Mouse (Mus musculus): ENCODE results near the gene BC004004. TPM values are rescaled to one million over a fixed set of nuclear protein-coding genes. Genes with fewer than 3 reads are reported as not detected.
"Not testable (repeated sequence)": the region's sequence is repeated elsewhere in the genome, so short reads cannot be mapped to it uniquely, and the experiment has no call there.

Gene BC004004
- total RNA-seq, 2 experiments from 2014 or later: 78.9 to 81.5 TPM

GRCm38 (mm10) chr17:29263840-29264633, 4.6 kb upstream of the BC004004 start, which contains the start of gene Ppil1:
TSS of gene Ppil1 (minus strand) at chr17:29264186.
- no peak for TF ChIP-seq CTCF (conservative IDR thresholded peaks at IDR 0.05)
- peak within 1 kb of the TSS; percentile 92 for H3K27ac ChIP-seq
- DNase-seq (ENCODE audit: low spot score in 2 of 2): peak; percentile 71 to 72
- H3K4me3 ChIP-seq: peak within 1 kb of the TSS; percentile 87

GRCm38 (mm10) chr17:29264760-29265159, 3.8 kb upstream of the BC004004 start:
- Histone ChIP-seq H3K27ac (no peak overlapping the region), H3K4me3 (no peak overlapping the region; the same call in 1 of the 2 replicates)
- TF ChIP-seq CTCF (conservative IDR thresholded peaks at IDR 0.05): no peak
- no peak for DNase-seq (ENCODE audit: low spot score in 2 of 2)

GRCm38 (mm10) chr17:29267040-29267439, 1.5 kb upstream of the BC004004 start:
- not testable (repeated sequence) for H3K4me3 ChIP-seq; DNase-seq (ENCODE audit: low spot score in 2 of 2); H3K27ac ChIP-seq

GRCm38 (mm10) chr17:29267931-29268681, 482 bp upstream of the BC004004 start:
- no peak for DNase-seq (ENCODE audit: low spot score in 2 of 2)
- Histone ChIP-seq H3K27ac (peak overlapping the region; percentile 92), H3K4me3 (peak overlapping the region; percentile 63)
- TF ChIP-seq CTCF (conservative IDR thresholded peaks at IDR 0.05): no peak

GRCm38 (mm10) chr17:29269349-29269706, 740 bp downstream of the BC004004 start:
- Histone ChIP-seq H3K27ac (peak overlapping the region; percentile 92), H3K4me3 (peak overlapping the region; percentile 63)
- DNase-seq (ENCODE audit: low spot score in 2 of 2): no peak
- TF ChIP-seq CTCF (conservative IDR thresholded peaks at IDR 0.05): no peak

- no peak for TF ChIP-seq CTCF (conservative IDR thresholded peaks at IDR 0.05)
- H3K4me3 ChIP-seq: no peak overlapping the region
- no peak for DNase-seq (ENCODE audit: low spot score in 2 of 2)
- no peak overlapping the region for H3K27ac ChIP-seq
These were observed 1.6 kb downstream of the BC004004 start for GRCm38 (mm10) chr17:29270148-29270698.

- H3K4me3 ChIP-seq: no peak overlapping the region
- no peak for DNase-seq (ENCODE audit: low spot score in 2 of 2)
- H3K27ac ChIP-seq: no peak overlapping the region
- no peak for TF ChIP-seq CTCF (conservative IDR thresholded peaks at IDR 0.05)
These were observed 4.6 kb downstream of the BC004004 start for GRCm38 (mm10) chr17:29273156-29273555.

GRCm38 (mm10) chr17:29273889-29274288, 5.3 kb downstream of the BC004004 start:
- no peak for TF ChIP-seq CTCF (conservative IDR thresholded peaks at IDR 0.05)
- Histone ChIP-seq H3K4me3 (no peak overlapping the region), H3K27ac (no peak overlapping the region)
- no peak for DNase-seq (ENCODE audit: low spot score in 2 of 2)

- H3K27ac ChIP-seq: no peak overlapping the region
- TF ChIP-seq CTCF (conservative IDR thresholded peaks at IDR 0.05): no peak
- no peak overlapping the region for H3K4me3 ChIP-seq
- no peak for DNase-seq (ENCODE audit: low spot score in 2 of 2)
These were observed 11.8 kb downstream of the BC004004 start for GRCm38 (mm10) chr17:29280422-29280821.

GRCm38 (mm10) chr17:29281541-29281940, 13.0 kb downstream of the BC004004 start:
- no peak for TF ChIP-seq CTCF (conservative IDR thresholded peaks at IDR 0.05)
- Histone ChIP-seq H3K4me3 (no peak overlapping the region), H3K27ac (peak overlapping the region; percentile 62)
- DNase-seq (ENCODE audit: low spot score in 2 of 2): no peak

- no peak for DNase-seq (ENCODE audit: low spot score in 2 of 2)
- TF ChIP-seq CTCF (conservative IDR thresholded peaks at IDR 0.05): no peak
- Histone ChIP-seq H3K27ac (peak overlapping the region; percentile 62), H3K4me3 (peak overlapping the region; percentile 4; the same call in 1 of the 2 replicates)
These were observed 13.8 kb downstream of the BC004004 start for GRCm38 (mm10) chr17:29282216-29282952.

- Histone ChIP-seq H3K27ac (no peak overlapping the region), H3K4me3 (no peak overlapping the region)
- no peak for DNase-seq (ENCODE audit: low spot score in 2 of 2)
- no peak for TF ChIP-seq CTCF (conservative IDR thresholded peaks at IDR 0.05)
These were observed 23.2 kb downstream of the BC004004 start for GRCm38 (mm10) chr17:29291793-29292192.

- TF ChIP-seq CTCF (conservative IDR thresholded peaks at IDR 0.05): no peak
- Histone ChIP-seq H3K27ac (no peak overlapping the region), H3K4me3 (no peak overlapping the region)
- DNase-seq (ENCODE audit: low spot score in 2 of 2): no peak
These were observed 24.4 kb downstream of the BC004004 start for GRCm38 (mm10) chr17:29292996-29293395.
